Comparison of ENCODE assay signal across 8 mouse cellular contexts in the genomic region with DNA sequence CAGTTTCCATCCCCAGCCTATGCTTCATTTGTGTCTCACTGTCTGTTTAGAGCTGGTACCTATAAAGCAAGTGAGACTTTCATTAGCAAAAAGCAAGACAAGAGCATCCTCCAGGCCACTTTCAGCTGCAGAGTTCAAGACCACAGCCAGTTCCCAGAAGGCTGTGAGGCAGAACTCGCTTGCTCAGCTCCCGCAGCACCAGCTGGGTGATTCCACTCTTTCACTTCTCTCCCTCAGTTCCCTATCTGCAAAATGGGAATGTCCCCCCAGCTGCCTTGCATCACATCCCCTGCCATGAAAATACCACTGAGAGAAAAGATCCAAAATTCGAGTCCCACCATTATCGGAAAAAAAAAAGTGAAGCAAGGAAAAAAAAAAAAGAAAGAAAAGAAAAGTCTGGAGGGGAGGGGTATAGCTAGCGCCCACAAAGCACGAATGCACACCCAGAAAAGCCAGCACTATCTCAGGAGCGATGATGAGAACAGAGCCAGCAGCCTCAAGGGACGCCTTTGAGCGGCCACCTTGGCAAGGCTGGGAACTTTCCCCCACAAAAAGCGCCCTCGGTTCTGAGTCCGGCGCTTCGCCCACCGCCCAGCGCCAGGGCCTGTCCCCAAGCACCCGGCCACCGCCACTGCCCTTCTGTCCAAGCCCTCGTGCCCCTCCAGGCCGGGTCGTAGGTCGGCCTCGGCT. TPM values are rescaled to one million over a fixed set of nuclear protein-coding genes. Genes with fewer than 3 reads are reported as not detected.
DNase-seq lines count a peak whose midpoint lies in the region; ATAC-seq and TF ChIP-seq lines count a peak whose summit lies in the region.

No protein-coding gene starts in this region.

- peak overlapping the region; percentile 76 for H3K9ac ChIP-seq in ES-E14 (ENCODE audit: insufficient read depth, low read depth, low read length, poor library complexity, severe bottlenecking)
- H3K9ac ChIP-seq in embryonic facial prominence, embryonic 11.5 days (replicated peaks; ENCODE audit: low read length): peak overlapping the region; percentile 80
- H3K9ac ChIP-seq in hindbrain, embryonic 13.5 days: peak overlapping the region; percentile 96

- H3K4me1 ChIP-seq in ES-E14 (ENCODE audit: control insufficient read depth in 2 of 2, insufficient read depth in 2 of 2, low read length in 2 of 2, poor library complexity in 1 of 2): peaks cover 0 to 7% of the 10 kb centered on the region in 2 experiments; a peak in 1 of 4 replicates
- no peaks in the 10 kb centered on the region for H3K4me1 ChIP-seq in embryonic facial prominence, embryonic 11.5 days (ENCODE audit: control insufficient read depth, insufficient read depth, low read length)
- peaks cover 27% of the 10 kb centered on the region for H3K4me1 ChIP-seq in hindbrain, embryonic 13.5 days (replicated peaks)

- peak overlapping the region; percentile 86 to 96 for H3K4me3 ChIP-seq in ES-E14 (ENCODE audit: insufficient read depth in 1 of 2, low read depth in 1 of 2, low read length in 2 of 2, poor library complexity in 1 of 2, severe bottlenecking in 1 of 2)
- H3K4me3 ChIP-seq in embryonic facial prominence, embryonic 11.5 days (ENCODE audit: low read depth, low read length): peak overlapping the region; percentile 82
- peak overlapping the region; percentile 92 for H3K4me3 ChIP-seq in hindbrain, embryonic 13.5 days

- WGBS in embryonic facial prominence, embryonic 11.5 days: 2% methylated on average over 23 of the region's 23 CpGs
- WGBS in hindbrain, embryonic 13.5 days: 3% methylated on average over 23 of the region's 23 CpGs

- H3K4me2 ChIP-seq in embryonic facial prominence, embryonic 11.5 days (ENCODE audit: low read depth, low read length): peak overlapping the region; percentile 99
- peak overlapping the region; percentile 87 for H3K4me2 ChIP-seq in hindbrain, embryonic 13.5 days

- peak; percentile 77 for DNase-seq in layer of hippocampus, adult 9-11 months
- DNase-seq in layer of hippocampus, adult 8-10 months (ENCODE audit: low spot score in 2 of 2): no peak
- DNase-seq in ES-E14 (ENCODE audit: low read depth, low spot score) (no peak), adipocyte (ENCODE audit: low spot score) (no peak)
- DNase-seq in embryonic facial prominence, embryonic 11.5 days (ENCODE audit: low spot score): peak; percentile 22
- peak; percentile 29 for DNase-seq in lung, postnatal 25 days (ENCODE audit: low spot score)
- DNase-seq in ovary, adult 18-20 months (ENCODE audit: low spot score): no peak

- no peaks in the 10 kb centered on the region for H3K27me3 ChIP-seq in embryonic facial prominence, embryonic 11.5 days (ENCODE audit: control insufficient read depth, insufficient read depth, low read length)
- H3K27me3 ChIP-seq in hindbrain, embryonic 13.5 days: no peaks in the 10 kb centered on the region

- no peak overlapping the region for H3K27ac ChIP-seq in ES-E14 (ENCODE audit: insufficient read depth, low read depth, low read length, poor library complexity, severe bottlenecking)
- no peak overlapping the region for H3K27ac ChIP-seq in embryonic facial prominence, embryonic 11.5 days (replicated peaks; ENCODE audit: low read depth, low read length)
- peak overlapping the region; percentile 94 for H3K27ac ChIP-seq in hindbrain, embryonic 13.5 days

- no peak for ATAC-seq in embryonic facial prominence, embryonic 11.5 days (replicated peaks; ENCODE audit: insufficient number of reproducible peaks, low FRiP score, low TSS enrichment, low read depth)
- peak; percentile 6; the same call in 1 of the 2 replicates for ATAC-seq in hindbrain, embryonic 13.5 days (ENCODE audit: low FRiP score)

- H3K36me3 ChIP-seq in ES-E14 (ENCODE audit: control insufficient read depth, insufficient read depth, low read length, poor library complexity, severe bottlenecking): no peaks in the 10 kb centered on the region
- H3K36me3 ChIP-seq in embryonic facial prominence, embryonic 11.5 days (replicated peaks; ENCODE audit: control insufficient read depth, insufficient read depth, low read depth, low read length): no peaks in the 10 kb centered on the region
- H3K36me3 ChIP-seq in hindbrain, embryonic 13.5 days: no peaks in the 10 kb centered on the region

- in situ Hi-C loops in ES-E14 (cut with MboI; ENCODE audit: low sequenced_read_pairs in 2 of 2, unreplicated experiment in 2 of 2): no loop called here

- H3K9me3 ChIP-seq in ES-E14 (ENCODE audit: control insufficient read depth, insufficient read depth, low read depth, low read length): no peaks in the 10 kb centered on the region
- H3K9me3 ChIP-seq in embryonic facial prominence, embryonic 11.5 days (replicated peaks; ENCODE audit: control insufficient read depth, low read length): no peaks in the 10 kb centered on the region
- no peaks in the 10 kb centered on the region for H3K9me3 ChIP-seq in hindbrain, embryonic 13.5 days

TF ChIP-seq in ES-E14, 5 proteins besides CTCF, POLR2A, EP300 and RAD21:
- TF ChIP-seq MAFK (IDR thresholded peaks at IDR 0.05; ENCODE audit: insufficient read depth, low read depth, low read length): no peak
- no peak for TF ChIP-seq HCFC1 (IDR thresholded peaks at IDR 0.05; ENCODE audit: borderline replicate concordance, insufficient read depth, low read length)
- TF ChIP-seq CHD2 (IDR thresholded peaks at IDR 0.05; ENCODE audit: low read depth, low read length): no peak
- TF ChIP-seq ZC3H11A (IDR thresholded peaks at IDR 0.05; ENCODE audit: borderline replicate concordance, low read depth, low read length): no peak
- no peak for TF ChIP-seq ZNF384 (IDR thresholded peaks at IDR 0.05; ENCODE audit: low read depth, low read length)

RNA-seq across cellular contexts. Expression of gene Ptprj, which starts 1.3 kb away (rescaled TPM):
- 100 to 1,000 TPM; 108 to 115 (median 111) TPM for total RNA-seq in layer of hippocampus, adult 8-10 months (2022)
- total RNA-seq in ES-E14 (2012; rRNA removed): 10.7 and 17.2 TPM in 2 replicates
- 3.0 and 3.5 TPM in 2 replicates for polyA plus RNA-seq in embryonic facial prominence, embryonic 11.5 days (2014; fragmentation: Nextera tagmentation; extraction: Ambion mirVana)
- polyA plus RNA-seq in hindbrain, embryonic 13.5 days (2015; fragmentation: Nextera tagmentation; extraction: Ambion mirVana): 3.8 and 4.3 TPM in 2 replicates

Comparison
In these comparisons a context has a peak if more than half of its experiments do, and no peak if none do; other contexts are left out.
1. DNase-seq: peak in layer of hippocampus, adult 9-11 months (single experiment), embryonic facial prominence, embryonic 11.5 days (single experiment) and lung, postnatal 25 days (single experiment); none in layer of hippocampus, adult 8-10 months (0 of 2), ES-E14 (single experiment), adipocyte (single experiment) and ovary, adult 18-20 months (single experiment).
2. Peak in every context shown above with its lines, with median percentiles within 50 percentile points of each other: H3K4me3 ChIP-seq and H3K9ac ChIP-seq.